Mouse (Mus musculus) spleen, adult 2 months (tissue): ENCODE results near the gene Erc2.

Experiments used
- CTCF ChIP-seq: fragments of 200-500 bp; IDR thresholded peaks from 2 replicates; pipeline ENCODE4 v1.5.1; 2011; ENCODE audit warnings: mild to moderate bottlenecking, inconsistent platforms; ENCODE audit not compliant: insufficient read depth, insufficient read length, insufficient replicate concordance; ENCODE audit errors: extremely low read depth
- POLR2A ChIP-seq: fragments of 200-500 bp; IDR thresholded peaks from 2 replicates; pipeline ENCODE4 v1.6.1; 2011; ENCODE audit warnings: low read depth, low read length, inconsistent platforms

DNA sequence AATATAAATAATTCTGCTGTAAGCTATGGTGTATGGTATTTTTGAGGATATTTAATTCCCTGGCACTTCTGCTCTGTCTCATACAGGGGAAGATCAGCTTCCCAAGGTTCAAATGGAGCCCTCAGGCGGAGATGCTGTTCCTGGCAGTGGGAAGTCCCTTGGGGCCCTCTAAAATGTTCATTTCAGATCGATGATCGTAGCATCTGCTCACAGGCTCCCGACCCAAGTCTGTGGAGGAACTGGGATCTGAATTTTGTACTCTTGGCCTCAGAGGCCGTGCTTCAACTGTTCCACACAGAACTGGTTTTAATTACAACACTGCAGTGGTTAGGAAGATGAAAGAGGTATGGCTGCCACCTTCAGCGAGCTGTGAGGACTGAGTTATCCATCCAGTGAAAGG is 12.5 kb downstream of the Erc2 start:
- TF ChIP-seq CTCF: no peak
- no peak for TF ChIP-seq POLR2A
